ENCODE assay signal across 24 mouse cellular contexts in the genomic region with DNA sequence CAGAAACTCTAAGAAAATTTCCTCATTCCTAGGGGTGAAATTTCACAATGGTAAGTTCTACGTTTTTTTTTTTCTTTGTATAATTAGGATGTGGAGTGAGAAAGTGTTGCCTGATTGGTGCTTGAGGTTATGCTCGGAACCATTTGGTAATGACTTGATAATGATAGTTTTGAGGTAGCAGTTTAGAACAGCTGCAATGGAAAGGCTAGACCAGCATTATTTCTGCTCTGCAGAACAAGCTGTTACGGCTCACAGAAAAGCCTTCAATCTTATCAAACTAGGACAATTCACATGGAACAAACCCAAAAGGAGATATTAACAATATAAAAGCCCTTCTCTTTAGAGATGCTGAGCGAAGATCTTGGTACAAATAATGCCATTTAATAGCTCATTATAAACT.
DNase-seq lines count a peak whose midpoint lies in the region; ATAC-seq and TF ChIP-seq lines count a peak whose summit lies in the region.
"Had no signal": no experiment of that assay in that cellular context is flagged by ENCODE, and none has a peak within 500 bp of the region (broad histone marks: within the 10 kb centered on the region; RNA-seq: fewer than 3 reads in every experiment).

No protein-coding gene starts in this region.

- 65% methylated on average over 4 of the region's 4 CpGs for WGBS in forebrain, embryonic 12.5 days
- WGBS in forebrain, embryonic 13.5 days, result 62% methylated on average over 4 of the region's 4 CpGs
- WGBS in forebrain, postnatal 0 days, result 44% methylated on average over 4 of the region's 4 CpGs
- WGBS in forebrain, embryonic 15.5 days, result 44% methylated on average over 4 of the region's 4 CpGs
- WGBS in lung, embryonic 14.5 days, result 42% methylated on average over 4 of the region's 4 CpGs

- no peak for TF ChIP-seq CTCF in forebrain, postnatal 0 days (IDR thresholded peaks at IDR 0.05; ENCODE audit: low read depth)
- TF ChIP-seq CTCF in lung, embryonic 14.5 days (IDR thresholded peaks at IDR 0.05; ENCODE audit: low read depth), result no peak
- no peak for TF ChIP-seq CTCF in brain, embryonic 14.5 days (IDR thresholded peaks at IDR 0.05; ENCODE audit: borderline replicate concordance, extremely low read depth, insufficient read depth, insufficient read length)

- H3K4me3 ChIP-seq in forebrain, embryonic 12.5 days (replicated peaks), result no peak overlapping the region
- H3K4me3 ChIP-seq in forebrain, embryonic 13.5 days, result no peak overlapping the region
- no peak overlapping the region for H3K4me3 ChIP-seq in forebrain, postnatal 0 days (ENCODE audit: low read depth, low read length)
- H3K4me3 ChIP-seq in forebrain, embryonic 15.5 days, result no peak overlapping the region
- H3K4me3 ChIP-seq in lung, embryonic 14.5 days (ENCODE audit: low read depth, low read length), result no peak overlapping the region
- H3K4me3 ChIP-seq: heart, embryonic 12.5 days; heart, embryonic 15.5 days had no signal

- peak; percentile 1 for DNase-seq in forebrain, postnatal 0 days
- DNase-seq in lung, embryonic 14.5 days, result peak; percentile 48
- DNase-seq in lung, postnatal 4 days, result no peak
- peak; percentile 36 for DNase-seq in brain, embryonic 14.5 days (ENCODE audit: low read depth)
- no peak for DNase-seq in spleen, postnatal 36 days (ENCODE audit: low spot score in 2 of 2)
- DNase-seq: adrenal gland, adult 2 months; adrenal gland, postnatal 14 days; cerebellum, adult 18-20 months; cerebellum, adult 9-10 months; cerebellum, postnatal 14 days; gastrocnemius, postnatal 25 days; heart, adult 18-20 months; heart, postnatal 10 days; heart, postnatal 36 days; kidney, adult 18-20 months had no signal

- TF ChIP-seq POLR2A in brain, embryonic 14.5 days (IDR thresholded peaks at IDR 0.05; ENCODE audit: borderline replicate concordance, extremely low read depth, insufficient read depth, insufficient read length, poor library complexity, severe bottlenecking), result no peak

- no peaks in the 10 kb centered on the region for H3K36me3 ChIP-seq in forebrain, embryonic 12.5 days (replicated peaks)
- no peaks in the 10 kb centered on the region for H3K36me3 ChIP-seq in forebrain, embryonic 13.5 days (ENCODE audit: poor library complexity, severe bottlenecking)
- H3K36me3 ChIP-seq in forebrain, postnatal 0 days (ENCODE audit: insufficient read depth), result no peaks in the 10 kb centered on the region
- no peaks in the 10 kb centered on the region for H3K36me3 ChIP-seq in forebrain, embryonic 15.5 days
- no peaks in the 10 kb centered on the region for H3K36me3 ChIP-seq in lung, embryonic 14.5 days (ENCODE audit: insufficient read depth)
- H3K36me3 ChIP-seq: heart, embryonic 12.5 days; heart, embryonic 15.5 days had no signal

- H3K4me2 ChIP-seq in forebrain, embryonic 12.5 days, result no peak overlapping the region
- no peak overlapping the region for H3K4me2 ChIP-seq in forebrain, embryonic 13.5 days
- no peak overlapping the region for H3K4me2 ChIP-seq in forebrain, postnatal 0 days (ENCODE audit: low read depth)
- no peak overlapping the region for H3K4me2 ChIP-seq in forebrain, embryonic 15.5 days (replicated peaks)
- no peak overlapping the region for H3K4me2 ChIP-seq in lung, embryonic 14.5 days
- H3K4me2 ChIP-seq: heart, embryonic 12.5 days; heart, embryonic 15.5 days had no signal

- H3K9ac ChIP-seq in forebrain, embryonic 12.5 days, result no peak overlapping the region
- no peak overlapping the region for H3K9ac ChIP-seq in forebrain, embryonic 13.5 days
- H3K9ac ChIP-seq in forebrain, postnatal 0 days, result no peak overlapping the region
- no peak overlapping the region for H3K9ac ChIP-seq in forebrain, embryonic 15.5 days (replicated peaks)
- H3K9ac ChIP-seq in lung, embryonic 14.5 days, result no peak overlapping the region
- H3K9ac ChIP-seq: heart, embryonic 12.5 days; heart, embryonic 15.5 days had no signal

- H3K4me1 ChIP-seq in forebrain, embryonic 12.5 days, result no peaks in the 10 kb centered on the region
- H3K4me1 ChIP-seq in forebrain, embryonic 13.5 days, result no peaks in the 10 kb centered on the region
- H3K4me1 ChIP-seq in forebrain, postnatal 0 days (ENCODE audit: insufficient read depth), result no peaks in the 10 kb centered on the region
- no peaks in the 10 kb centered on the region for H3K4me1 ChIP-seq in forebrain, embryonic 15.5 days
- H3K4me1 ChIP-seq in lung, embryonic 14.5 days (ENCODE audit: insufficient read depth), result no peaks in the 10 kb centered on the region
- H3K4me1 ChIP-seq: heart, embryonic 12.5 days; heart, embryonic 15.5 days had no signal

- peak; percentile 36; the same call in 1 of the 2 replicates for ATAC-seq in forebrain, embryonic 12.5 days (ENCODE audit: low FRiP score)
- ATAC-seq in forebrain, embryonic 13.5 days, result no peak
- no peak; the same call in 1 of the 2 replicates for ATAC-seq in forebrain, postnatal 0 days
- no peak for ATAC-seq in forebrain, embryonic 15.5 days (replicated peaks)
- ATAC-seq in lung, embryonic 14.5 days (ENCODE audit: insufficient read depth), result peak; percentile 52; the same call in 1 of the 2 replicates
- ATAC-seq: hindbrain, embryonic 16.5 days; inflammation-experienced regulatory T-cells, adult 6 months; intestine, embryonic 16.5 days; Patski had no signal

- H3K27me3 ChIP-seq in forebrain, embryonic 12.5 days, result no peaks in the 10 kb centered on the region
- no peaks in the 10 kb centered on the region for H3K27me3 ChIP-seq in forebrain, embryonic 13.5 days
- no peaks in the 10 kb centered on the region for H3K27me3 ChIP-seq in forebrain, postnatal 0 days (ENCODE audit: insufficient read depth, low read length)
- H3K27me3 ChIP-seq in forebrain, embryonic 15.5 days, result no peaks in the 10 kb centered on the region
- no peaks in the 10 kb centered on the region for H3K27me3 ChIP-seq in lung, embryonic 14.5 days (ENCODE audit: insufficient read depth, low read length)
- H3K27me3 ChIP-seq: heart, embryonic 12.5 days; heart, embryonic 15.5 days; Patski had no signal

- no peaks in the 10 kb centered on the region for H3K9me3 ChIP-seq in forebrain, embryonic 12.5 days
- no peaks in the 10 kb centered on the region for H3K9me3 ChIP-seq in forebrain, embryonic 13.5 days (replicated peaks)
- no peaks in the 10 kb centered on the region for H3K9me3 ChIP-seq in forebrain, postnatal 0 days (ENCODE audit: low read length)
- H3K9me3 ChIP-seq in forebrain, embryonic 15.5 days, result no peaks in the 10 kb centered on the region
- no peaks in the 10 kb centered on the region for H3K9me3 ChIP-seq in lung, embryonic 14.5 days (ENCODE audit: low read depth, low read length)
- H3K9me3 ChIP-seq: heart, embryonic 12.5 days; heart, embryonic 15.5 days had no signal

- no peak overlapping the region for H3K27ac ChIP-seq in forebrain, embryonic 12.5 days
- H3K27ac ChIP-seq in forebrain, embryonic 13.5 days, result no peak overlapping the region
- no peak overlapping the region for H3K27ac ChIP-seq in forebrain, postnatal 0 days (ENCODE audit: low read depth, low read length)
- no peak overlapping the region for H3K27ac ChIP-seq in forebrain, embryonic 15.5 days (replicated peaks)
- no peak overlapping the region for H3K27ac ChIP-seq in lung, embryonic 14.5 days (ENCODE audit: low read depth)
- H3K27ac ChIP-seq: heart, embryonic 15.5 days had no signal

Comparison
In these comparisons a context has a peak if more than half of its experiments do, and no peak if none do; other contexts are left out.
1. ATAC-seq: peak in forebrain, embryonic 12.5 days (single experiment) and lung, embryonic 14.5 days (single experiment); none in forebrain, embryonic 13.5 days (single experiment), forebrain, postnatal 0 days (single experiment) and forebrain, embryonic 15.5 days (single experiment).
2. DNase-seq: peak in forebrain, postnatal 0 days (single experiment), lung, embryonic 14.5 days (single experiment) and brain, embryonic 14.5 days (single experiment); none in lung, postnatal 4 days (0 of 2) and spleen, postnatal 36 days (0 of 2).